Mouse (Mus musculus) retina, adult 2 months (tissue): Measurements from ENCODE around the gene Pcdh7.

Experiments used
- DNase-seq: peaks from one replicate; pipeline ENCODE4 v3.0.0-alpha.2; 2012; ENCODE audit warnings: low read depth, low spot score

The Pcdh7 gene

GRCm38 (mm10) chr5:57745879-57746278 is 28.1 kb downstream of the Pcdh7 start:
- no peak for DNase-seq

GRCm38 (mm10) chr5:57750320-57750719 is 32.6 kb downstream of the Pcdh7 start:
- no peak for DNase-seq

- no peak for DNase-seq
These were observed 38.0 kb downstream of the Pcdh7 start for GRCm38 (mm10) chr5:57755791-57756190.

GRCm38 (mm10) chr5:57756726-57757424 is 39.1 kb downstream of the Pcdh7 start:
- DNase-seq, result no peak

- no peak for DNase-seq
These were observed 39.7 kb downstream of the Pcdh7 start for GRCm38 (mm10) chr5:57757436-57757898.

GRCm38 (mm10) chr5:57758968-57759367 is 41.2 kb downstream of the Pcdh7 start:
- no peak for DNase-seq

- DNase-seq, result no peak
These were observed 42.6 kb downstream of the Pcdh7 start for GRCm38 (mm10) chr5:57760069-57761063.

GRCm38 (mm10) chr5:57765356-57765755 is 47.6 kb downstream of the Pcdh7 start:
- no peak for DNase-seq

- no peak for DNase-seq
These were observed 49.6 kb downstream of the Pcdh7 start for GRCm38 (mm10) chr5:57767346-57767745.

- DNase-seq, result no peak
These were observed 50.8 kb downstream of the Pcdh7 start for GRCm38 (mm10) chr5:57768469-57769022.

GRCm38 (mm10) chr5:57769644-57770043 is 51.9 kb downstream of the Pcdh7 start:
- no peak for DNase-seq

- DNase-seq, result no peak
These were observed 52.6 kb downstream of the Pcdh7 start for GRCm38 (mm10) chr5:57770364-57770763.

- DNase-seq, result no peak
These were observed 53.4 kb downstream of the Pcdh7 start for GRCm38 (mm10) chr5:57771122-57771521.

- no peak for DNase-seq
These were observed 54.9 kb downstream of the Pcdh7 start for GRCm38 (mm10) chr5:57772711-57773110.

- no peak for DNase-seq
These were observed 56.7 kb downstream of the Pcdh7 start for GRCm38 (mm10) chr5:57774496-57774895.

GRCm38 (mm10) chr5:57778093-57778492 is 60.3 kb downstream of the Pcdh7 start:
- no peak for DNase-seq

- DNase-seq, result no peak
These were observed 62.2 kb downstream of the Pcdh7 start for GRCm38 (mm10) chr5:57779951-57780350.

- no peak for DNase-seq
These were observed 62.8 kb downstream of the Pcdh7 start for GRCm38 (mm10) chr5:57780574-57780973.

- DNase-seq, result no peak
These were observed 64.2 kb downstream of the Pcdh7 start for GRCm38 (mm10) chr5:57781950-57782349.

GRCm38 (mm10) chr5:57782546-57782945 is 64.8 kb downstream of the Pcdh7 start:
- DNase-seq, result no peak

GRCm38 (mm10) chr5:57788775-57789509 is 71.2 kb downstream of the Pcdh7 start:
- no peak for DNase-seq
